Mouse (Mus musculus): Measurements from ENCODE around the gene Ucp2. TPM values are rescaled to one million over a fixed set of nuclear protein-coding genes. Genes with fewer than 3 reads are reported as not detected.
"Not testable (repeated sequence)": the region's sequence is repeated elsewhere in the genome, so short reads cannot be mapped to it uniquely, and the experiment has no call there.

The Ucp2 gene
- total RNA-seq, 2 experiments from 2014 or later, result 76.5 to 90.0 TPM

GRCm38 (mm10) chr7:100474680-100475079, 18.5 kb upstream of the Ucp2 start:
- intact Hi-C loops (cut with DNase I), result no loop called here
- no peak for DNase-seq (ENCODE audit: low spot score in 2 of 2)

- no peak for DNase-seq (ENCODE audit: low spot score in 2 of 2)
- intact Hi-C loops (cut with DNase I), result no loop called here
These were observed 13.9 kb upstream of the Ucp2 start for GRCm38 (mm10) chr7:100479100-100479822.

- intact Hi-C loops (cut with DNase I), result no loop called here
- no peak for DNase-seq (ENCODE audit: low spot score in 2 of 2)
These were observed 13.3 kb upstream of the Ucp2 start for GRCm38 (mm10) chr7:100479823-100480164.

GRCm38 (mm10) chr7:100480175-100480574, 13.0 kb upstream of the Ucp2 start:
- intact Hi-C loops (cut with DNase I), result no loop called here
- no peak for DNase-seq (ENCODE audit: low spot score in 2 of 2)

GRCm38 (mm10) chr7:100482046-100482445, 11.1 kb upstream of the Ucp2 start:
- intact Hi-C loops (cut with DNase I), result not testable (repeated sequence)

GRCm38 (mm10) chr7:100484493-100484892, 8.6 kb upstream of the Ucp2 start:
- no peak for DNase-seq (ENCODE audit: low spot score in 2 of 2)

More at GRCm38 (mm10) chr7:100482046-100482445, 11.1 kb upstream of the Ucp2 start:
- DNase-seq (ENCODE audit: low spot score in 2 of 2), result not testable (repeated sequence)

GRCm38 (mm10) chr7:100487301-100487700, 5.8 kb upstream of the Ucp2 start:
- DNase-seq (ENCODE audit: low spot score in 2 of 2), result no peak
- intact Hi-C loops (cut with DNase I), result no loop called here

More at GRCm38 (mm10) chr7:100484493-100484892, 8.6 kb upstream of the Ucp2 start:
- intact Hi-C loops (cut with DNase I), result no loop called here

- no peak for DNase-seq (ENCODE audit: low spot score in 2 of 2)
- intact Hi-C loops (cut with DNase I), result no loop called here
These were observed 4.6 kb upstream of the Ucp2 start for GRCm38 (mm10) chr7:100488474-100489048.

- DNase-seq (ENCODE audit: low spot score in 2 of 2), result no peak
- intact Hi-C loops (cut with DNase I), result no loop called here
These were observed 583 bp upstream of the Ucp2 start for GRCm38 (mm10) chr7:100492391-100493116.

- intact Hi-C loops (cut with DNase I), result no loop called here
- DNase-seq (ENCODE audit: low spot score in 2 of 2), result no peak
These were observed 612 bp downstream of the Ucp2 start for GRCm38 (mm10) chr7:100493484-100494414.

- intact Hi-C loops (cut with DNase I), result no loop called here
- DNase-seq (ENCODE audit: low spot score in 2 of 2), result no peak
These were observed 1.3 kb downstream of the Ucp2 start for GRCm38 (mm10) chr7:100494415-100494831.

GRCm38 (mm10) chr7:100495042-100495441, 1.9 kb downstream of the Ucp2 start:
- intact Hi-C loops (cut with DNase I), result no loop called here
- no peak for DNase-seq (ENCODE audit: low spot score in 2 of 2)

- peak; percentile 67 to 72 for DNase-seq (ENCODE audit: low spot score in 2 of 2)
- intact Hi-C loops (cut with DNase I), result no loop called here
These were observed 2.6 kb downstream of the Ucp2 start for GRCm38 (mm10) chr7:100495581-100496251.

- DNase-seq (ENCODE audit: low spot score in 2 of 2), result no peak
- intact Hi-C loops (cut with DNase I), result no loop called here
These were observed 3.2 kb downstream of the Ucp2 start for GRCm38 (mm10) chr7:100496371-100496770.

- intact Hi-C loops (cut with DNase I), result no loop called here
- DNase-seq (ENCODE audit: low spot score in 2 of 2), result no peak
These were observed 3.7 kb downstream of the Ucp2 start for GRCm38 (mm10) chr7:100496791-100497190.

GRCm38 (mm10) chr7:100497402-100497801, 4.3 kb downstream of the Ucp2 start:
- intact Hi-C loops (cut with DNase I), result no loop called here
- DNase-seq (ENCODE audit: low spot score in 2 of 2), result no peak

GRCm38 (mm10) chr7:100497982-100498381, 4.8 kb downstream of the Ucp2 start:
- DNase-seq (ENCODE audit: low spot score in 2 of 2), result no peak
- intact Hi-C loops (cut with DNase I), result no loop called here

- intact Hi-C loops (cut with DNase I), result no loop called here
- no peak for DNase-seq (ENCODE audit: low spot score in 2 of 2)
These were observed 6.3 kb downstream of the Ucp2 start for GRCm38 (mm10) chr7:100499465-100499864.

- intact Hi-C loops (cut with DNase I), result no loop called here
- no peak for DNase-seq (ENCODE audit: low spot score in 2 of 2)
These were observed 7.3 kb downstream of the Ucp2 start for GRCm38 (mm10) chr7:100500276-100500977.
